Mouse (Mus musculus) heart, adult 2 months (tissue): ENCODE measurements around the gene Ankdd1b. TPM values are rescaled to one million over a fixed set of nuclear protein-coding genes. Genes with fewer than 3 reads are reported as not detected.

Experiments
- DNase-seq, 2 experiments: peaks; one replicate each; pipeline ENCODE4 v3.0.0; 2021
- H3K27ac ChIP-seq: fragments of 200-600 bp; 2 replicates; pipeline ENCODE4 v1.8.1; 2022
- H3K27me3 ChIP-seq: fragments of 200-500 bp; 2 replicates; pipeline ENCODE4 v1.6.1; 2012; ENCODE audit warnings: mild to moderate bottlenecking, low read length, inconsistent platforms, mixed read lengths; ENCODE audit not compliant: control insufficient read depth, insufficient read depth
- H3K36me3 ChIP-seq: fragments of 200-500 bp; 2 replicates; pipeline ENCODE4 v1.6.1; 2012; ENCODE audit warnings: low read length, inconsistent platforms; ENCODE audit not compliant: control insufficient read depth, insufficient read depth
- H3K4me1 ChIP-seq: fragments of 200-500 bp; 2 replicates; pipeline ENCODE4 v1.6.1; 2011; ENCODE audit warnings: low read length; ENCODE audit not compliant: control insufficient read depth, insufficient read depth
- H3K4me3 ChIP-seq: fragments of 200-600 bp; 2 replicates; pipeline ENCODE4 v1.8.1; 2022
- H3K79me2 ChIP-seq: fragments of 200-500 bp; replicated peaks from 2 replicates; pipeline ENCODE4 v1.6.1; 2012; ENCODE audit warnings: mild to moderate bottlenecking, inconsistent platforms, low read length, moderate library complexity, mixed read lengths; ENCODE audit not compliant: control insufficient read depth, insufficient read depth
- H3K9ac ChIP-seq: fragments of 200-500 bp; 2 replicates; pipeline ENCODE4 v1.6.1; 2012; ENCODE audit warnings: low read depth, mild to moderate bottlenecking, control low read depth, inconsistent platforms, low read length, mixed read lengths
- CTCF ChIP-seq: fragments of 200-600 bp; IDR thresholded peaks from 2 replicates; pipeline ENCODE4 v1.8.1; 2022; ENCODE audit warnings: antibody characterized with exemption, mild to moderate bottlenecking, moderate library complexity
- EP300 ChIP-seq: fragments of 200-500 bp; IDR thresholded peaks from 2 replicates; pipeline ENCODE4 v1.6.1; 2011; ENCODE audit warnings: low read depth, low read length, control low read depth; ENCODE audit not compliant: insufficient read depth
- POLR2A ChIP-seq: fragments of 200-500 bp; IDR thresholded peaks from 2 replicates; pipeline ENCODE4 v1.6.1; 2011; ENCODE audit warnings: mild to moderate bottlenecking, low read depth, low read length, control low read depth; ENCODE audit not compliant: insufficient read depth
- WGBS: fragments of 180-500 bp; shearing (Covaris S2); methylation state at CpG from one replicate; pipeline ENCODE4 v1.1.7; 2018; 5-methylcytosine and 5-hydroxymethylcytosine counted together
- intact Hi-C: fragments of 180-260 bp; cut with DNase I; formaldehyde crosslinking; loops from one replicate; pipeline ENCODE4 v1.15.1; 2025
- polyA plus RNA-seq: library from polyadenylated mRNA; depleted of rRNA; stranded (reverse); fragments of >200 nt; gene quantifications from 2 replicates; pipeline ENCODE4 v1.2.3, GENCODE M21; 2012
- total RNA-seq, 2 experiments: library from RNA; stranded (reverse); gene quantifications; 2 replicates each; pipeline ENCODE4 v1.2.3; 2021

Gene Ankdd1b
- total and polyA plus RNA-seq, 3 experiments, result 0.26 to 0.45 (median 0.41) TPM

DNA sequence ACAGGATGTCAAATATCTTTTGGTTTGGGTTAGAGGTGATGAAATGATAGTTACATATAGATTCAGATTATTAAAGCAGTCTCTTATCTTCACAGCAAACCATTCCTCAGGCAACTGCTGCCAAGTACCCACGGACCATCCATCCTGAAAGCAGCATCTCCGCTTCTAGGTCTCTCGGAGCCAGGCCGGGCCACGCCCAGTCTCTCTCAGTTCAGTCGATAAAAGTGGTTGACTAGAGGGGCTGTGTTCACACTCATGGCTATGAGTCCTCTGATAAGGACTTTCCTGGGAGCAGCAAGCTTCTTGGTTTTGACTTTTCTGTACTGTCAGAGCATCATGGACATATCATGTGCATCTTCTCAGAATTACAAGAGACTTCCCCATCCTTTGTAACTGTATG is 56.6 kb downstream of the Ankdd1b start:
- Histone ChIP-seq H3K27me3 (no peaks in the 10 kb centered on the region), H3K9ac (no peak overlapping the region), H3K4me1 (peaks cover 5% of the 10 kb centered on the region; the same call in 1 of the 2 replicates), H3K4me3 (no peak overlapping the region), H3K36me3 (no peaks in the 10 kb centered on the region; the same call in 1 of the 2 replicates), H3K79me2 (no peaks in the 10 kb centered on the region), H3K27ac (no peak overlapping the region)
- no peak for DNase-seq
- WGBS, result 70% methylated on average over 6 of the region's 6 CpGs
- intact Hi-C loops, result no loop called here
- no peak for TF ChIP-seq POLR2A
- TF ChIP-seq EP300, result no peak
- TF ChIP-seq CTCF, result no peak

DNA sequence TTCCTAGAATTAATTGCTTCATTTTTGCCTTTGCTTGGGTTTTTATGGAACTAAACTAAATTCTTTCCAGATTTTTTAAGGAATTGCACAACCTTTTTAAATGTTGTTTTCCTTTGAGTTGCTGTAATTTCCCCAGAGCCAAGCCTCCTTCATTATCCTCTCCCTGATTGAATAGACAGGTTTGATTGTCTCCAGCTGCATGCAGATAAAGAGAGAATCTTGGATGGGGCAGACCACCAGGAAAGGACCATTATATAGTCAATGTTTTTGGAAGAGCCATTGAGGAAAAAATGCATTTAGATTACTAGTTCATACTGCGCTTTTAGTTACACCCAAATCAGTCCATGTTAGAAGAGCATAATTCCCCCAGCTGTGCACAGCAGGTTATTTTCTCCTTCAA is 62.2 kb downstream of the Ankdd1b start:
- 94% methylated on average over 1 of the region's 1 CpGs for WGBS
- Histone ChIP-seq H3K79me2 (no peaks in the 10 kb centered on the region), H3K27me3 (no peaks in the 10 kb centered on the region), H3K4me3 (no peak overlapping the region), H3K9ac (no peak overlapping the region), H3K36me3 (no peaks in the 10 kb centered on the region), H3K27ac (no peak overlapping the region), H3K4me1 (no peaks in the 10 kb centered on the region)
- no peak for TF ChIP-seq EP300
- TF ChIP-seq POLR2A, result no peak
- TF ChIP-seq CTCF, result no peak
- intact Hi-C loops, result no loop called here
- no peak for DNase-seq

DNA sequence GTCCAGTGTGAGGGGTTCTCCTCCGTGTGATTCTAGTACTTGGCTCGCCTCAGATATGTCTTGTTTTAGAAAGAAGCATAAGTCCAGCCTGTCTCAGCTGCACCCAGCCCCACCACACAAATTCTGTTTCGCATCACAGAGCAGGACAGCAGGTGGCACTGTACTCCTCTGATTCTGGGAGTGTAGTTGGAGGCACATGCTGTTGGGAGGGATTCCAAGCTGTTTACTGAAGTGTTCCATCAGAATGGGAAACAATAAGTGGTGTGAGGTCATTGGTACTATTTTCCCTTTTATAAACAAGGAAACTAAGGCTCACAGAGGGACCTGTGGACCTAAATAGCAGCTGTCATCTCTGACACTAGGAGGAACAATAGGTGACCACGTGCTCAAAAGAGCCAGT is 64.0 kb downstream of the Ankdd1b start:
- Histone ChIP-seq H3K4me1 (no peaks in the 10 kb centered on the region), H3K36me3 (no peaks in the 10 kb centered on the region), H3K27ac (no peak overlapping the region), H3K4me3 (no peak overlapping the region), H3K9ac (no peak overlapping the region), H3K27me3 (no peaks in the 10 kb centered on the region), H3K79me2 (no peaks in the 10 kb centered on the region)
- intact Hi-C loops, result loop anchor here (1.0 kb wide), 1 partner anchor 185 kb away; no protein-coding TSS in a partner anchor
- DNase-seq, result peak; percentile 20 to 36
- 24% methylated on average over 4 of the region's 4 CpGs for WGBS
- no peak for TF ChIP-seq POLR2A
- 0 out of 2 replicates have a peak, but pooled peaks have one; percentile 30 for TF ChIP-seq EP300
- peak; percentile 69 for TF ChIP-seq CTCF

DNA sequence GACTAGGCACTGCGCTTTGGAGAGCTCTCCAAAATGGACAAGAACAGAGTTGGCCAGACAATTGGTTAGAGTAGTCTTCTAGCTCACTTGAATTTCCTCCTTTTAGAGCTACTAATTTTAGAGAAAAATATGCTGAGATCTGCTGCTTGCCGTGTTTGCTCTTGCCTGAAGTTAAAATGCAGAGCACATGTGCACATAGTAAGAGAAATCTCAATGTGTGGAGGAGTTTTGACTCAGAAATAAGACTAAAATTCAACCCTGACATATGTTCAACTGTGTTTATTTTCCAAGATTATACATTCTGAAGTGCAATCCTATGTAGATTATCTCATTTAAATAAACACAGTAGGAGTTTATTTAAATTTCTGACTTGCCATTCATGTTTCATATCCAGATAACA is 65.5 kb downstream of the Ankdd1b start:
- no peaks in the 10 kb centered on the region for H3K79me2 ChIP-seq
- no peak overlapping the region for H3K4me3 ChIP-seq
- no peak for DNase-seq
- intact Hi-C loops, result no loop called here
- TF ChIP-seq POLR2A, result no peak
- no peak for TF ChIP-seq EP300
- TF ChIP-seq CTCF, result no peak
- H3K36me3 ChIP-seq, result peaks cover 2% of the 10 kb centered on the region; the same call in 1 of the 2 replicates
- no peaks in the 10 kb centered on the region for H3K27me3 ChIP-seq
- no peak overlapping the region for H3K27ac ChIP-seq
- no peaks in the 10 kb centered on the region for H3K4me1 ChIP-seq
- no peak overlapping the region for H3K9ac ChIP-seq
- WGBS, result 91% methylated on average over 2 of the region's 2 CpGs

DNA sequence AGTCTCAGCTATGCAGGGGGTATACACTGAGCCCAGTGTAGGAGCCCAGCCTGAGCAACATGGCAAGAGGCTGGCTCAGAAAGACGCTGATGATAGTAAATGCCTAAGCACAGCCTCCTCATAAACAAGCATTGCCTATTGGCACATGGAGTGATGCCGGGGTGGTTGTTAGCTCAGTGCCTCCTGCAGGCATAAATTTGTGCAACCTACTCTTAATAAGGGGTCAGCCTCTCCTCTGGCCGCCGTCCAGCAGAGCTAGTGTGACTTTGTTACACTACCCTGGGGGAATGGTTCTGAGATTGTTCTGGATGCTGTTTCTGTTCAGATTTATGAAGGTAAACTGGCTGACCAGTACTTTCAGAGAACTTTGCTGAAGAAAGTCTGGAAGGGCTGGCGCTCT is 69.7 kb downstream of the Ankdd1b start:
- H3K9ac ChIP-seq, result no peak overlapping the region
- H3K4me3 ChIP-seq, result no peak overlapping the region
- intact Hi-C loops, result no loop called here
- 91% methylated on average over 5 of the region's 5 CpGs for WGBS
- no peaks in the 10 kb centered on the region for H3K79me2 ChIP-seq
- no peak overlapping the region for H3K27ac ChIP-seq
- H3K4me1 ChIP-seq, result no peaks in the 10 kb centered on the region
- H3K27me3 ChIP-seq, result no peaks in the 10 kb centered on the region
- DNase-seq, result no peak
- TF ChIP-seq POLR2A, result no peak
- no peak for TF ChIP-seq EP300
- TF ChIP-seq CTCF, result no peak
- H3K36me3 ChIP-seq, result peaks cover 2% of the 10 kb centered on the region; the same call in 1 of the 2 replicates

DNA sequence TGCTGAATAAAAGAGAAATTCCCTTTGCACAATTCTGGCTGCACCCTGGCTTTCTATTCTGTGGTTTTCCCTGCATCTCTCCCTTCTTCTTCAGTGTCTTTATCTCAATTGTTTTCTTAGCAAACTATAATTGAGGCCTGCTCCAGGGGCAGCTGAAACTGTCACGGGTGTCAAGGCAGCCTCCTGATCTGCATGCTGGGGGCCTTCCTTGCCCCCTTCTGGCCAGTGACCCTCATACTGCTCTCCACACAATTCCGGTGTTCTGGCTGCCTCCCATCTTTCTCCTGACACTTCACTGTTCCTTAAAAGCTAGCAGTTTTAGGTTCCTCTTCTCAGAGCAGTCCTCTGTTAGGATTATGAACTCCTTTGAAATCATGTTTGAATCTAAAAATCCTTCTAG is 81.7 kb downstream of the Ankdd1b start:
- 13% methylated on average over 2 of the region's 2 CpGs for whole genome bisulfite sequencing
- H3K79me2 ChIP-seq, result no peaks in the 10 kb centered on the region; the same call in 1 of the 2 replicates
- DNase-seq, result no peak
- intact Hi-C loops, result loop anchor here (5.0 kb wide), 1 partner anchor 153 kb away; the partner anchor contains the start of genes Col4a3bp and Polk
- no peaks in the 10 kb centered on the region for H3K27me3 ChIP-seq
- no peak overlapping the region; the same call in 1 of the 2 replicates for H3K4me3 ChIP-seq
- TF ChIP-seq CTCF, result no peak
- no peak for TF ChIP-seq EP300
- TF ChIP-seq POLR2A, result no peak
- H3K36me3 ChIP-seq, result peaks cover 13% of the 10 kb centered on the region
- no peak overlapping the region for H3K27ac ChIP-seq
- peak overlapping the region; percentile 30; the same call in 1 of the 2 replicates for H3K9ac ChIP-seq
- H3K4me1 ChIP-seq, result peaks cover 4% of the 10 kb centered on the region
